Mouse (Mus musculus): ENCODE results near the gene Becn1. TPM values are rescaled to one million over a fixed set of nuclear protein-coding genes. Genes with fewer than 3 reads are reported as not detected.

Becn1 gene
- polyA plus RNA-seq, 1 experiment from 2014 or later = 134 TPM

GRCm38 (mm10) chr11:101245855-101246701, 56.0 kb downstream of the Becn1 start, which contains the start of gene Ramp2:
Gene Ramp2, plus strand, starts transcription at chr11:101246028.
- Histone ChIP-seq H3K27ac (ENCODE audit: low read depth, low read length) (peak within 1 kb of the TSS; percentile 48), H3K36me3 (ENCODE audit: control insufficient read depth, insufficient read depth, low read length) (no peaks in the 10 kb centered on the region), H3K4me2 (peak within 1 kb of the TSS; percentile 93), H3K4me3 (ENCODE audit: low read depth, low read length) (peak within 1 kb of the TSS; percentile 64), H3K9ac (ENCODE audit: low read depth, low read length) (peak within 1 kb of the TSS; percentile 66), H3K4me1 (replicated peaks; ENCODE audit: control insufficient read depth, insufficient read depth, low read length) (peaks cover 22% of the 10 kb centered on the region), H3K27me3 (replicated peaks; ENCODE audit: control insufficient read depth, insufficient read depth, low read length) (peaks cover 40% of the 10 kb centered on the region), H3K9me3 (ENCODE audit: control insufficient read depth, low read length) (no peaks in the 10 kb centered on the region)
- ATAC-seq (replicated peaks; ENCODE audit: low FRiP score) = peak; percentile 42; the same call in 1 of the 2 replicates
- peak; percentile 67 for DNase-seq (ENCODE audit: low spot score)
- WGBS = 2% methylated on average over 57 of the region's 63 CpGs

GRCm38 (mm10) chr11:101245071-101245470, 57.0 kb downstream of the Becn1 start:
- Histone ChIP-seq H3K4me2 (peak overlapping the region; percentile 93), H3K4me3 (ENCODE audit: low read depth, low read length) (0 out of 2 replicates have a peak overlapping the region, but pooled peaks have one; percentile 12), H3K4me1 (replicated peaks; ENCODE audit: control insufficient read depth, insufficient read depth, low read length) (peaks cover 22% of the 10 kb centered on the region), H3K9ac (ENCODE audit: low read depth, low read length) (no peak overlapping the region), H3K27me3 (replicated peaks; ENCODE audit: control insufficient read depth, insufficient read depth, low read length) (peaks cover 40% of the 10 kb centered on the region), H3K27ac (ENCODE audit: low read depth, low read length) (no peak overlapping the region), H3K9me3 (ENCODE audit: control insufficient read depth, low read length) (no peaks in the 10 kb centered on the region), H3K36me3 (ENCODE audit: control insufficient read depth, insufficient read depth, low read length) (no peaks in the 10 kb centered on the region)
- DNase-seq (ENCODE audit: low spot score) (no peak), ATAC-seq (replicated peaks; ENCODE audit: low FRiP score) (no peak)
- 41% methylated on average over 4 of the region's 4 CpGs for WGBS

DNA sequence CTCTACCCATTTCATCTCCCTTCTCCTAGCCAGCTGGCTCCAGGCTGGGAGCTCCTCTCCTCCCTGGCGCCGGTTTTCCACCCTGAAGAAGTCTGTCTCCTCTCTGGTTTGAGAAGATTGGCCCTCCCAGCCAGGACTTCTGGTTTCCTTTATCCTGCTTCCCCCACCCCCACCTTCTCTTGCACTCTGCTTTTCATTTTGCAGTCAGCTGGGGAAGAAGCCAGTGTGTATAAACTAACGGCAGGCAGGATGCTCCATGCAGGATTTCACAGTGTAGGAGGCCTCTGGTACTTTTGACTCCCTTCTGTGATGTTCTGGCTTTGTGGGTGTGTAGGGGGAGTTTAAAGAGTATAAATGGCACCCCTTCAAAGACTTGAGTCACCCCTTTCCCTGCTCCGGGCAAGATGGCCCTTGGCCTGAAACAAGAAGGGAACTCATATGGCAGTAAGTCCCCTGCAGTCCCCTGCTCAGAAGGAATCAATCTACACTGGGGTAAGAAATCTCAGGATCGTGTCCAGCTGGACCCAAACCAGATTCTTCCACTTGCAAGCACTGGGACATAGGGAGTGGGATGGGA, 63.9 kb downstream of the Becn1 start:
- H3K4me2 ChIP-seq = no peak overlapping the region
- no peaks in the 10 kb centered on the region for H3K9me3 ChIP-seq (ENCODE audit: control insufficient read depth, low read length)
- no peak for DNase-seq (ENCODE audit: low spot score)
- H3K9ac ChIP-seq (ENCODE audit: low read depth, low read length) = no peak overlapping the region
- 58% methylated on average over 5 of the region's 5 CpGs for WGBS
- H3K27me3 ChIP-seq (replicated peaks; ENCODE audit: control insufficient read depth, insufficient read depth, low read length) = peaks cover 5% of the 10 kb centered on the region
- H3K27ac ChIP-seq (ENCODE audit: low read depth, low read length) = no peak overlapping the region
- no peaks in the 10 kb centered on the region for H3K36me3 ChIP-seq (ENCODE audit: control insufficient read depth, insufficient read depth, low read length)
- no peak overlapping the region for H3K4me3 ChIP-seq (ENCODE audit: low read depth, low read length)
- no peaks in the 10 kb centered on the region for H3K4me1 ChIP-seq (replicated peaks; ENCODE audit: control insufficient read depth, insufficient read depth, low read length)
- no peak for ATAC-seq (replicated peaks; ENCODE audit: low FRiP score)

DNA sequence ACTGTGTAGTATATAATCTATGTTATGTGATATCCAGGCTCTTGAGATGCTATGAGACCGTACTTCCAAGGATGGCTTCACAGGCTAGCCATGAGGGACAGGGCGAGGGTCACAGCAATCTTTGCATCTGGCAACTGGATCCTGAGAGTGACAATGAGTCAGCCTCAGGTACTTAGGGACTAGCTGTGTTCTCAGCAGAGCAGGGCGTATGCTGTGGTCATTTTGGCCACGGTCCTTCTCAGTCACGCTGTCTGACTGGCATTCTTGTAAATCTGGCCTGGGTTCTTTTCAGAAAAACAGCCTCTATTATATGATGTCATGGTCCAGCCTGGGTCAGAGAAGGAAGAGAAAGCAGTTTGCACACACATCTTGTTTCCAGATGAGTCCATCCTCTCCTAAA, 65.3 kb downstream of the Becn1 start:
- H3K27ac ChIP-seq (ENCODE audit: low read depth, low read length) = no peak overlapping the region
- no peak overlapping the region for H3K9ac ChIP-seq (ENCODE audit: low read depth, low read length)
- H3K27me3 ChIP-seq (replicated peaks; ENCODE audit: control insufficient read depth, insufficient read depth, low read length) = peaks cover 7% of the 10 kb centered on the region; the same call in 1 of the 2 replicates
- 92% methylated on average over 5 of the region's 5 CpGs for WGBS
- H3K4me1 ChIP-seq (replicated peaks; ENCODE audit: control insufficient read depth, insufficient read depth, low read length) = peaks cover 7% of the 10 kb centered on the region
- H3K36me3 ChIP-seq (ENCODE audit: control insufficient read depth, insufficient read depth, low read length) = no peaks in the 10 kb centered on the region
- H3K4me3 ChIP-seq (ENCODE audit: low read depth, low read length) = no peak overlapping the region
- DNase-seq (ENCODE audit: low spot score) = no peak
- ATAC-seq (replicated peaks; ENCODE audit: low FRiP score) = no peak
- no peak overlapping the region for H3K4me2 ChIP-seq
- no peaks in the 10 kb centered on the region for H3K9me3 ChIP-seq (ENCODE audit: control insufficient read depth, low read length)

Other genes starting within 250 kb of the Becn1 start
- gene Naglu, start 232.3 kb downstream of the Becn1 start, polyA plus RNA-seq (2014; fragmentation: Nextera tagmentation; extraction: Ambion mirVana) = 7.7 and 8.0 TPM in 2 replicates
- 0.12 and 0.27 TPM in 2 replicates for gene Hsd17b1, start 223.9 kb downstream of the Becn1 start, polyA plus RNA-seq (2014; fragmentation: Nextera tagmentation; extraction: Ambion mirVana)
- 43.3 and 45.8 TPM in 2 replicates for gene Coasy, start 219.7 kb downstream of the Becn1 start, polyA plus RNA-seq (2014; fragmentation: Nextera tagmentation; extraction: Ambion mirVana)
- gene Mlx, start 215.0 kb downstream of the Becn1 start, polyA plus RNA-seq (2014; fragmentation: Nextera tagmentation; extraction: Ambion mirVana) = 45.3 and 45.6 TPM in 2 replicates
- 40.7 and 42.8 TPM in 2 replicates for gene Psmc3ip, start 206.8 kb downstream of the Becn1 start, polyA plus RNA-seq (2014; fragmentation: Nextera tagmentation; extraction: Ambion mirVana)
- gene Retreg3, start 182.4 kb downstream of the Becn1 start, polyA plus RNA-seq (2014; fragmentation: Nextera tagmentation; extraction: Ambion mirVana) = 11.5 and 12.2 TPM in 2 replicates
- gene Tubg1, start 182.3 kb downstream of the Becn1 start, polyA plus RNA-seq (2014; fragmentation: Nextera tagmentation; extraction: Ambion mirVana) = 82.3 and 85.3 TPM in 2 replicates
- gene Tubg2, start 146.4 kb downstream of the Becn1 start, polyA plus RNA-seq (2014; fragmentation: Nextera tagmentation; extraction: Ambion mirVana) = 1.3 and 1.8 TPM in 2 replicates
- 0.34 and 0.40 TPM in 2 replicates for gene Cntnap1, start 131.8 kb downstream of the Becn1 start, polyA plus RNA-seq (2014; fragmentation: Nextera tagmentation; extraction: Ambion mirVana)
- 3.4 and 3.8 TPM in 2 replicates for gene Plekhh3, start 130.9 kb downstream of the Becn1 start, polyA plus RNA-seq (2014; fragmentation: Nextera tagmentation; extraction: Ambion mirVana)
- 0.10 TPM in 1 of 2 replicates, not detected in the other for gene Ccr10, start 126.8 kb downstream of the Becn1 start, polyA plus RNA-seq (2014; fragmentation: Nextera tagmentation; extraction: Ambion mirVana)
- 11.8 and 12.4 TPM in 2 replicates for gene Ezh1, start 75.8 kb downstream of the Becn1 start, polyA plus RNA-seq (2014; fragmentation: Nextera tagmentation; extraction: Ambion mirVana)
- gene Ramp2, start 56.3 kb downstream of the Becn1 start, polyA plus RNA-seq (2014; fragmentation: Nextera tagmentation; extraction: Ambion mirVana) = 62.4 and 64.2 TPM in 2 replicates
- 158 and 163 TPM in 2 replicates for gene Vps25, start 48.6 kb downstream of the Becn1 start, polyA plus RNA-seq (2014; fragmentation: Nextera tagmentation; extraction: Ambion mirVana)
- 18.5 and 19.7 TPM in 2 replicates for gene Wnk4, start 41.7 kb downstream of the Becn1 start, polyA plus RNA-seq (2014; fragmentation: Nextera tagmentation; extraction: Ambion mirVana)
- gene Cntd1, start 23.3 kb downstream of the Becn1 start, polyA plus RNA-seq (2014; fragmentation: Nextera tagmentation; extraction: Ambion mirVana) = 1.2 and 1.4 TPM in 2 replicates
- 190 and 197 TPM in 2 replicates for gene Coa3, start 23.2 kb downstream of the Becn1 start, polyA plus RNA-seq (2014; fragmentation: Nextera tagmentation; extraction: Ambion mirVana)
- 201 and 221 TPM in 2 replicates for gene Psme3, start 13.9 kb upstream of the Becn1 start, polyA plus RNA-seq (2014; fragmentation: Nextera tagmentation; extraction: Ambion mirVana)
- 2.9 and 3.2 TPM in 2 replicates for gene Aoc2, start 22.8 kb upstream of the Becn1 start, polyA plus RNA-seq (2014; fragmentation: Nextera tagmentation; extraction: Ambion mirVana)
- 0.08 TPM in 1 of 2 replicates, not detected in the other for gene Aoc3, start 28.3 kb upstream of the Becn1 start, polyA plus RNA-seq (2014; fragmentation: Nextera tagmentation; extraction: Ambion mirVana)
- not detected in 2 replicates for gene G6pc, start 65.3 kb upstream of the Becn1 start, polyA plus RNA-seq (2014; fragmentation: Nextera tagmentation; extraction: Ambion mirVana)
- gene Aarsd1, start 115.3 kb upstream of the Becn1 start, polyA plus RNA-seq (2014; fragmentation: Nextera tagmentation; extraction: Ambion mirVana) = 92.3 and 94.0 TPM in 2 replicates
- gene Gm27029, start 122.5 kb upstream of the Becn1 start, polyA plus RNA-seq (2014; fragmentation: Nextera tagmentation; extraction: Ambion mirVana) = 8.7 and 9.2 TPM in 2 replicates
- 12.6 and 13.4 TPM in 2 replicates for gene Rundc1, start 122.8 kb upstream of the Becn1 start, polyA plus RNA-seq (2014; fragmentation: Nextera tagmentation; extraction: Ambion mirVana)
- gene Ptges3l, start 123.0 kb upstream of the Becn1 start, polyA plus RNA-seq (2014; fragmentation: Nextera tagmentation; extraction: Ambion mirVana) = 3.2 and 5.0 TPM in 2 replicates
- gene Rpl27, start 140.0 kb upstream of the Becn1 start, polyA plus RNA-seq (2014; fragmentation: Nextera tagmentation; extraction: Ambion mirVana) = 553 and 579 TPM in 2 replicates
- gene Ifi35, start 146.1 kb upstream of the Becn1 start, polyA plus RNA-seq (2014; fragmentation: Nextera tagmentation; extraction: Ambion mirVana) = 31.2 and 34.6 TPM in 2 replicates
- 3.7 and 5.4 TPM in 2 replicates for gene Rnd2, start 162.7 kb upstream of the Becn1 start, polyA plus RNA-seq (2014; fragmentation: Nextera tagmentation; extraction: Ambion mirVana)
- 16.8 and 19.5 TPM in 2 replicates for gene Vat1, start 163.9 kb upstream of the Becn1 start, polyA plus RNA-seq (2014; fragmentation: Nextera tagmentation; extraction: Ambion mirVana)
- 19.6 and 22.1 TPM in 2 replicates for gene Brca1, start 249.7 kb upstream of the Becn1 start, polyA plus RNA-seq (2014; fragmentation: Nextera tagmentation; extraction: Ambion mirVana)
- 52.7 and 55.7 TPM in 2 replicates for gene Nbr1, start 249.9 kb upstream of the Becn1 start, polyA plus RNA-seq (2014; fragmentation: Nextera tagmentation; extraction: Ambion mirVana)